Mouse (Mus musculus) kidney, postnatal 25 days (tissue): ENCODE measurements at regions not wholly inside any gene's neighbourhood (a gene's known extent, or its start where the extent isn't known, plus 50 kb on each side); places are given as distances from the start of the nearest gene placed in this dataset.

ENCODE experiments used
- DNase-seq, 2 experiments: peaks; one replicate each; pipeline ENCODE4 v3.0.0; 2021; ENCODE audit warnings: mixed read lengths in 2 of 2

DNA sequence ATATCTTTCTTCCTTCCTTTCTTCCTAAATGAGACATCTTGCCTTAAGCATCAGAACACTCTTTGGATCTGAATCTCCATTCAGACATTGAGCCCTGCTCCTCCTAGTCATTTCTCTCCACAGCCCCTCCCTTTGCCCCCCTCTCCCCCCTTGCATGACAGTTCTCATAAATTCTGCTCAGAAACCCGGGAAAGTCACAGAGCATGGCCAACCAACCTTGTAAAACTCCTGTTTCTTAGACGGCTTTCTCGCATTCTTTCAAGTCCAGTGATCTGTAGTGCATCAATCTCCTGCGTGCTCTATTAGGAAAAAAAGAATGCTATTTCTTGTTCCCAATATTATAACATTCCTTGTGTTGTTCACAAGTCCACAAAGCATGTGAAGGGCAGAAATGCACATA, 124.6 kb downstream of the Ugt8a start:
- DNase-seq: no peak

DNA sequence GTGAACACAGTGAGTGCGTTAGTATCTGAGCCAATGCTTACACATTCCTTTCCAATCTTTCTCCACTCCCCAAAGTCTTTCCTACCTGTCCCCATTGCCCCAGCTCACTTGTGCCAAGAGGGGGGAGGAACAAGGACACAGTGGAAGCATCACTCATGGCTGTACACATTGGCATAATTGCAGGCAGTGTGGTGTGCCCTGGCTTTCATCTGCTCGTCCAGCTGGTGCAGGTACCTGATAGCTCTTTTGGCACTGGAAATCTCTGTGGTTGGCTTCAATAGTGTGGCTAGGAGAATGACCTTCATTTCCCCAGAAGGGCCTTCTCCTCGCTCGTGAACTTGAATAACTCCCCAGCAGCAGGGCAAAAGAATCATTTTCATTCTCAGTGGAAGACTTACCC, 125.6 kb downstream of the Ugt8a start:
- DNase-seq: no peak

DNA sequence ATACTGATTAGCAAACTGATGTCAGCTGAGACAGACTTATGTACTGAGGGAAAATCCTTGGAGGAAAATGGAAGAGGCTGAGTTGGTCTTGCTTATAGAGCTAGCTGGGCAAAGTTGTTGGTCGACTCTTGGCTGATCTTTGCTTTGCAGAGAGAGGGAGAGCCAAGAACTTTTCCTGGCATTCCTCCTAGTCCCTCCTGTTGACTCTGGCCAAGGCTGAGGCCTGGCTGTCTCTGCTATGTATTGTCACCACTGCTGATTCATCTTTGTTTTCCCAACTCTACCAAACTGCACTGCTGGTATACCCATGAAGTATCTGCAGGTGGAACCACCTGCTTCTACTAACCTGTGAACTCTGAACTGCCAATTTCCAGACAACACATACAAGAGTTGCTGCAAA, 143.8 kb downstream of the Ugt8a start:
- DNase-seq: peak in 1 of 2 experiments; percentile 30

DNA sequence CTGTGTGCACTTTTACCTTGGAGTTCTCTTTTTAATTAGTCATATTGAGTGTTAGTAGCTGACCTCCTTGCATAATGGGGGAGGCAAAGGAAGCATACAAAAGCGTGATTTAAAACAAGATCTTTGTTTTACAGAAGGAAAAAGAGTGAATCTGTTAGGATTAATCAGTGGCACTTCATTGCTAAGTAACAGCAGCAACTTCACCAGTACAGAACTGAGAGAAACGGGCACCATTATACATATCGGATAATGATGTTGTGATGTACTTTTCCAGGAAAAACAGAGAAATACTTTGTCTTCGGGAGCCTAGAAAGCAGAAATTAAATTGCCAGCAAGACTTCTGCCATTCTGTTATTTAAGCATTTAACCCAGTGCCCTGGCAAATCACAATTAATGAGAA, 157.1 kb downstream of the Ugt8a start:
- no peak for DNase-seq

DNA sequence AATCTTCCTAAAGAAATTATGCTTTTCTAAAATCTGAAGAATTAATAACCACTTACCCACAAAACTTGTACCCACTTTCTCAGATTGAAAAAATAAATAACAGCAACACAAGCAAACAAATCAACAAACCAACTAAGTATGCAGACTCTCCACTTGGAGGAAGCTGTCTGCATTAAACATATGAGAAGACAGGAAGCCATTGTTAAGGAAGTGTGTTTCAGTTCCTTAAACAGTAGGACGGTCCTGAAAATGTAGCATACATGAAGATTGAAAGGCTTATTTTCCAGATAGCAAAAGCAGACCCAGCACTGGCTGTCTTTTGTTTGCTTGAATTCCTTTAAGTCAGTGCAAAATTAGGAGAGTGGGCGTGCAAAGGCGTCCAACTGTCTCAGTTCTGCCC, 158.2 kb downstream of the Ugt8a start:
- DNase-seq: no peak
